Mouse (Mus musculus): ENCODE results near the gene Tmem72. TPM values are rescaled to one million over a fixed set of nuclear protein-coding genes. Genes with fewer than 3 reads are reported as not detected.

The Tmem72 gene
- 0.04 and 0.06 TPM in 2 replicates for polyA plus RNA-seq (2016; fragmentation: Nextera tagmentation; extraction: Ambion mirVana)

DNA sequence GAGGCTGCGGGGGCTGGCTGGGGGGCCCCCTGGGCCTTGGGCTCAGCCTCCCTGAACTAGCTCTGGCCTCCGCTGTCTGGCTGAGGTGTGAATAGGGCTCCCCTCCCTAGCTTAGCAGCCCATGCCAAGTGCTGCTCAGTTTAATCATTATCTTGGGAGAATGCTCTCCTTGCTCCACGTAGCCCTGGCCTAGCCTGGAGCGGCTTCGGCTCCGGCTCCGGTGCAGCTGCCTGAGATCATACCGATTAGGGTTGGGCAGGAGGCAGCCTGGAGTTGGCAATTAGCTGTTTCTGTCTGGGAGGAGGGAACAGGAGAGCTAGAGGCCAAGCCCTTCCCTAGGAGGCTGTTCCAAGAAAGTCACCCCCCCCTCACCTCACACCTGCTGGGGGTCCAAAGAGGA is at the start of gene Tmem72:
Tmem72 (minus strand) TSS at position 248 of the 400 bp plus-strand sequence.
- no peak for DNase-seq (ENCODE audit: low spot score)
- Histone ChIP-seq H3K4me3 (no peak within 1 kb of the TSS), H3K9me3 (replicated peaks) (no peaks in the 10 kb centered on the region), H3K27me3 (ENCODE audit: low read depth, poor library complexity, severe bottlenecking) (no peaks in the 10 kb centered on the region), H3K27ac (peak within 1 kb of the TSS; percentile 16; the same call in 1 of the 2 replicates), H3K4me1 (peaks cover 11% of the 10 kb centered on the region), H3K36me3 (no peaks in the 10 kb centered on the region)
- WGBS: 72% methylated on average over 8 of the region's 8 CpGs

- DNase-seq (ENCODE audit: low spot score): no peak
- Histone ChIP-seq H3K27me3 (ENCODE audit: low read depth, poor library complexity, severe bottlenecking) (peaks cover 16% of the 10 kb centered on the region), H3K27ac (no peak overlapping the region), H3K4me3 (no peak overlapping the region), H3K9me3 (replicated peaks) (no peaks in the 10 kb centered on the region), H3K36me3 (no peaks in the 10 kb centered on the region), H3K4me1 (no peaks in the 10 kb centered on the region)
- WGBS: 96% methylated on average over 4 of the region's 4 CpGs
Observed at GRCm38 (mm10) chr6:116764524-116764923, 47.8 kb upstream of the Tmem72 start.

- Histone ChIP-seq H3K27ac (no peak overlapping the region), H3K9me3 (replicated peaks) (no peaks in the 10 kb centered on the region), H3K36me3 (no peaks in the 10 kb centered on the region), H3K4me3 (no peak overlapping the region), H3K4me1 (no peaks in the 10 kb centered on the region), H3K27me3 (ENCODE audit: low read depth, poor library complexity, severe bottlenecking) (peaks cover 11% of the 10 kb centered on the region)
- 81% methylated on average over 3 of the region's 3 CpGs for WGBS
- no peak for DNase-seq (ENCODE audit: low spot score)
Observed at GRCm38 (mm10) chr6:116762333-116762732, 45.6 kb upstream of the Tmem72 start.

GRCm38 (mm10) chr6:116760181-116760580 is 43.5 kb upstream of the Tmem72 start:
- no peak overlapping the region for H3K4me3 ChIP-seq
- 81% methylated on average over 6 of the region's 6 CpGs for WGBS
- peaks cover 7% of the 10 kb centered on the region for H3K27me3 ChIP-seq (ENCODE audit: low read depth, poor library complexity, severe bottlenecking)
- no peaks in the 10 kb centered on the region for H3K9me3 ChIP-seq (replicated peaks)
- H3K4me1 ChIP-seq: no peaks in the 10 kb centered on the region
- no peaks in the 10 kb centered on the region for H3K36me3 ChIP-seq
- no peak for DNase-seq (ENCODE audit: low spot score)
- no peak overlapping the region for H3K27ac ChIP-seq

DNA sequence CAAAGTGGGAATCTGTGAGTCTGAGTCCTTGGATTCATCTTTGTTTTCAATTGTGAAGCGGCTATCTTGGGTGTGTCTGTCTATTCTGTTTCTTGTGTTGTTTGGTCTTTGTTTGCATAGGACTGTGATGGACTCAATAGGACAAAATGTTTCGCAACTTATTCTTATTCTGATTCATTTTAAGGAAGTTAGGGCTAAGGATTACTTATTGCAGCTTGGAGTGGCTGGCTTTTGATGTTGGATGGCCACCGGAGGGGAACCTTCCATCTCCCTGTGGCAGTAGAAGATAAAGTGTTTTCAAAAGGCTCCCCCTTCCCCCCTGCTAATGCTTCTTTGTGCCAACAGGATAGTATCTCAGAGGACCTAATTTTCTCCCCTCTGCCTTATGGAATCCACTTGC is 39.7 kb upstream of the Tmem72 start:
- 87% methylated on average over 3 of the region's 3 CpGs for WGBS
- Histone ChIP-seq H3K27me3 (ENCODE audit: low read depth, poor library complexity, severe bottlenecking) (no peaks in the 10 kb centered on the region), H3K4me3 (no peak overlapping the region), H3K9me3 (replicated peaks) (no peaks in the 10 kb centered on the region), H3K36me3 (no peaks in the 10 kb centered on the region), H3K27ac (no peak overlapping the region), H3K4me1 (no peaks in the 10 kb centered on the region)
- no peak for DNase-seq (ENCODE audit: low spot score)

DNA sequence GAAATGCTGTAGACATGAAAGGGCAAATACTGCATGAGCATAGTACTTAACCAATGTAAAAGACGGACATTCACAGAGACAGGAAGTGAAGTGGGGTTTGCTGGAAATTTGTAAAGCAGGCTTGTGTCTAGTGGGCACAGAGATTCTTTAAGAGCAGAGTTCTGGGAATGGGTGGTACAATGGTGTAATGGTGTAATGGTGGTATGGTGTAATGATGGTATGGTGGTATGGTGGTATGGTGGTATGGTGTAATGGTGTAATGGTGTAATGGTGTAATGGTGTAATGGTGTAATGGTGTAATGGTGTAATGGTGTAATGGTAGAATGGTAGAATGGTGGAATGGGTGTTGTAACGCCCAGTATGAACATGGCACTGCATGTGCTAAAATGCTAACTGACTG is 21.3 kb upstream of the Tmem72 start:
- Histone ChIP-seq H3K36me3 (no peaks in the 10 kb centered on the region), H3K9me3 (replicated peaks) (no peaks in the 10 kb centered on the region), H3K4me3 (no peak overlapping the region), H3K4me1 (peaks cover 11% of the 10 kb centered on the region), H3K27ac (no peak overlapping the region), H3K27me3 (ENCODE audit: low read depth, poor library complexity, severe bottlenecking) (no peaks in the 10 kb centered on the region)
- WGBS: 82% methylated on average over 2 of the region's 2 CpGs
- no peak for DNase-seq (ENCODE audit: low spot score)

DNA sequence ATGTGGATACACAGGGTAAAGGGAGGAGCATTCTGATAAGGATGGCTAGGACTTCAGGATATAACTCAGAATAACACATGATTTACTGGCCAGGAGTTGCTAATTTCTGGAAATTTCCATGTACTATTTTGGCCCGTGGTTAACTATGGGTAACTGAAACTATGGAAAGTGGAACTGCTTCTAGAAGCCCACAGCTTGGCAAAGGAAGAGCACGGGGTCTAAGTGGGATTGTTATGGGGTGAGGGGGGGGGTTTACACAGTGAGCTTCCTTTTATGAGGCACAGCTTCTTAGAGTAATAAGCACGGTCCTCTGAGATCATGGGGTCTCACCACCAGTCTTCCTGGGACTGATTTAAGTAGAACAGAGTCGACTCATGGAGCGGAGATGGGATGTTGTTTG is 18.6 kb upstream of the Tmem72 start:
- no peak overlapping the region for H3K4me3 ChIP-seq
- DNase-seq (ENCODE audit: low spot score): no peak
- H3K27me3 ChIP-seq (ENCODE audit: low read depth, poor library complexity, severe bottlenecking): no peaks in the 10 kb centered on the region
- H3K27ac ChIP-seq: peak overlapping the region; percentile 25; the same call in 1 of the 2 replicates
- peaks cover 11% of the 10 kb centered on the region for H3K4me1 ChIP-seq
- no peaks in the 10 kb centered on the region for H3K36me3 ChIP-seq
- WGBS: 87% methylated on average over 5 of the region's 5 CpGs
- no peaks in the 10 kb centered on the region for H3K9me3 ChIP-seq (replicated peaks)

- H3K9me3 ChIP-seq (replicated peaks): no peaks in the 10 kb centered on the region
- H3K27me3 ChIP-seq (ENCODE audit: low read depth, poor library complexity, severe bottlenecking): no peaks in the 10 kb centered on the region
- WGBS: 90% methylated on average over 4 of the region's 4 CpGs
- no peak overlapping the region for H3K4me3 ChIP-seq
- no peaks in the 10 kb centered on the region for H3K36me3 ChIP-seq
- H3K4me1 ChIP-seq: peaks cover 11% of the 10 kb centered on the region
- no peak for DNase-seq (ENCODE audit: low spot score)
- H3K27ac ChIP-seq: no peak overlapping the region
Observed at GRCm38 (mm10) chr6:116733577-116733976, 16.9 kb upstream of the Tmem72 start.

DNA sequence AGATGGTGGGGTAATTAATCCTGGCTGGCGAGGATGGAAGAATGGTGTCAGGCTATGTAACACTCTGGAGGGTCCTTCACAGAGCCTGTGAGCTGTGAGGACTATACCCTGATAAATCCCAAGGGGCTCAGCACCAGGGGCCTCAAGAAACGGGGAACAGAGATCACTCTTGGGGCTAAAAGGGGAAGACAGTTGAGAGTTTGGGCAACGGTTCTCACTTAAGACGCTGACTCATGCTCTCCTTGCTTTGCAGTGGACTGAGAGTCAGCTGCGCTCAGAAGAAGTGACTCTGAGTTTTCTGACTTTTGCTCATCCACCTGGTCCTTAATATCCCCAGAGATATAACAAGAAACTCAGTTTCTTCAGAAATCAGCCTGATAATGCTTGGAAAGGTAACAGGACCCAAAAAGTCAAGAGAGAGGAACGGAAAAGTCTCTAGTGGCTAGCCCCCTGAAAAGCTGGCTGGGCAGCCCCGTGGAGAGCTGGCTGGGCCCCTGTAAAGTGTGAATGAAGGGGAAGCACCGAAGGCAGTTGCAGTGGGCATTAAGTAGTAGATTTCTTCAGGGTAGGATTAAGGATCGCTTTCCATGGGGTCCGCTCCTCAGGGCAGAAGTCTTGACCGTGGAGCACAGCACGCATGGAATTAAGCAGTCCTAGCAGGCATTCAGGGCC is 7.9 kb upstream of the Tmem72 start:
- WGBS: 80% methylated on average over 12 of the region's 12 CpGs
- Histone ChIP-seq H3K9me3 (replicated peaks) (no peaks in the 10 kb centered on the region), H3K4me1 (peaks cover 3% of the 10 kb centered on the region; the same call in 1 of the 2 replicates), H3K27me3 (ENCODE audit: low read depth, poor library complexity, severe bottlenecking) (no peaks in the 10 kb centered on the region), H3K27ac (no peak overlapping the region), H3K36me3 (no peaks in the 10 kb centered on the region), H3K4me3 (no peak overlapping the region)
- no peak for DNase-seq (ENCODE audit: low spot score)

DNA sequence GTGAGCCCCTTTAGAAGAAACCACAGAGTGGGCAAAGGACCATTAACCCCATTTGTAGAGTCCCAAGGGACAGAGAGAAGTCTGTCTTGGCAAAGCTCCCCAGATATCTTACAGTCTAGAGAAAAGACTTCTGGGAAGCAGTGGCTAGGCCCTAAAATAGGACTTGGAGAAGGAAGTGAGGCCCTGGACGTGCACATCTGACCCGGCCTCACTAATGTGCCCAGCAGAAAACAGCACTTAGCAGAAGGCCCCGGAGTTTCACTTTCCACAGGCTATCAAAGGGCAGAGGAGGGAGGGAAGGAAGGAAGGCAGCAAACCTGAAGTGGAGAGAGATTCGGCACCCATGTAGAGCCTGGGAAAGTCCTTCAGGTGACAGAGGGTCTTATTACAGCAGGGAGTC is 2.2 kb upstream of the Tmem72 start:
- no peak for DNase-seq (ENCODE audit: low spot score)
- 92% methylated on average over 4 of the region's 4 CpGs for WGBS
- Histone ChIP-seq H3K27ac (no peak overlapping the region), H3K4me1 (peaks cover 6% of the 10 kb centered on the region), H3K4me3 (no peak overlapping the region), H3K9me3 (replicated peaks) (no peaks in the 10 kb centered on the region), H3K36me3 (no peaks in the 10 kb centered on the region), H3K27me3 (ENCODE audit: low read depth, poor library complexity, severe bottlenecking) (no peaks in the 10 kb centered on the region)

GRCm38 (mm10) chr6:116718361-116718760 is 1.6 kb upstream of the Tmem72 start:
- H3K9me3 ChIP-seq (replicated peaks): no peaks in the 10 kb centered on the region
- H3K27ac ChIP-seq: no peak overlapping the region
- WGBS: 81% methylated on average over 4 of the region's 4 CpGs
- H3K27me3 ChIP-seq (ENCODE audit: low read depth, poor library complexity, severe bottlenecking): no peaks in the 10 kb centered on the region
- H3K4me1 ChIP-seq: peaks cover 6% of the 10 kb centered on the region
- H3K36me3 ChIP-seq: no peaks in the 10 kb centered on the region
- no peak for DNase-seq (ENCODE audit: low spot score)
- no peak overlapping the region for H3K4me3 ChIP-seq

GRCm38 (mm10) chr6:116717851-116718250 is 1.1 kb upstream of the Tmem72 start:
- no peaks in the 10 kb centered on the region for H3K27me3 ChIP-seq (ENCODE audit: low read depth, poor library complexity, severe bottlenecking)
- 88% methylated on average over 7 of the region's 7 CpGs for WGBS

DNA sequence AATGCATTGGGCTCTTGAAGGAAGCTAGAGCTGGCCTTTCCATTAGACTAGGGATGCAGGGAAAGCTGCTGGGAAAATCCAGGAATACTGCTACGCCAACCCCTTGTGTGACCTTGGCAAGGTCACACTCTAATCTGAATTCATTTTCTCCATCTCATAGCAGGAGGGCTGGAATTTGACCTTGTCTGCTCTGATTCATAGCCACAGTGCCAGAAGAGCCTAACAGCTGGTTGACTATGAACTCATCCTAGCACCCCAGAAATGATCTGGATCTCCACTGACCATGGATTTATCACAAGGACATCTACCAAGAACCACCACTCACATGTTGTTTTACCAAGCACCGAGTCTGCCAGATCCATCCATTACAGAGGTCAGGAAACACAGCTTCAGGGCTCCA is 1.5 kb downstream of the Tmem72 start:
- no peak overlapping the region for H3K27ac ChIP-seq
- DNase-seq (ENCODE audit: low spot score): no peak
- no peaks in the 10 kb centered on the region for H3K27me3 ChIP-seq (ENCODE audit: low read depth, poor library complexity, severe bottlenecking)
- peaks cover 11% of the 10 kb centered on the region for H3K4me1 ChIP-seq
- no peak overlapping the region for H3K4me3 ChIP-seq
- no peaks in the 10 kb centered on the region for H3K36me3 ChIP-seq
- WGBS: 84% methylated on average over 2 of the region's 2 CpGs
- no peaks in the 10 kb centered on the region for H3K9me3 ChIP-seq (replicated peaks)

More at GRCm38 (mm10) chr6:116717851-116718250, 1.1 kb upstream of the Tmem72 start:
- peaks cover 6% of the 10 kb centered on the region for H3K4me1 ChIP-seq
- no peaks in the 10 kb centered on the region for H3K9me3 ChIP-seq (replicated peaks)
- no peak overlapping the region for H3K4me3 ChIP-seq
- no peak overlapping the region for H3K27ac ChIP-seq
- H3K36me3 ChIP-seq: no peaks in the 10 kb centered on the region
- no peak for DNase-seq (ENCODE audit: low spot score)

DNA sequence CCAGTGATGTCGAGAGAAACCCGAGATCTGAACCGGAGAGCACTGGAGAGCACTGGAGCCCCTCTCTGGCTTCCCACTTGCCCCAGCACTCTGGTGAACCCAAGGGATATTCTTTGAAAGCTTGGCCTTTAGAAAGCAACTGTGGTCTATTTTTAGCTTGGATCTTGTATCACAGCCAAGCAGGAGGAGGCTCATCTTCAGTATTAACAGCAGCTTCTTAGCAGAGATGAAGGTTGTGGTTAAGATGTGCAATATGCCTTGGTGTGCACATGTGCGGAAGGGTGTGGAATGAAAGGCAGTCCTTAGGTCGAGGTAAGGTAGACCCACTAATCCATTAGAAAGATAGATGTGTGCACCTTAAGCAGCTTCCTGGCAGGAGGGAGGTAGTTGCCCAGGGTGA is 2.1 kb downstream of the Tmem72 start:
- no peak overlapping the region for H3K4me3 ChIP-seq
- H3K27ac ChIP-seq: no peak overlapping the region
- H3K4me1 ChIP-seq: peaks cover 11% of the 10 kb centered on the region
- WGBS: 78% methylated on average over 5 of the region's 5 CpGs
- no peaks in the 10 kb centered on the region for H3K36me3 ChIP-seq
- no peaks in the 10 kb centered on the region for H3K27me3 ChIP-seq (ENCODE audit: low read depth, poor library complexity, severe bottlenecking)
- no peak for DNase-seq (ENCODE audit: low spot score)
- no peaks in the 10 kb centered on the region for H3K9me3 ChIP-seq (replicated peaks)
